Mouse (Mus musculus) MEL (cell line): ENCODE measurements around the gene Actn3. TPM values are rescaled to one million over a fixed set of nuclear protein-coding genes. Genes with fewer than 3 reads are reported as not detected.
A peak's percentile ranks its signal among the peaks of the same experiment; 100 is the strongest.

Source experiments
- DNase-seq: peaks from one replicate; pipeline ENCODE4 v3.0.0; 2011; ENCODE audit warnings: low read depth, low spot score
- H3K27ac ChIP-seq: 2 replicates; pipeline ENCODE4 v1.5.1; 2012; ENCODE audit warnings: low read depth, mild to moderate bottlenecking, control low read depth, low read length, moderate library complexity; ENCODE audit not compliant: control insufficient read depth
- H3K27me3 ChIP-seq, 2 experiments: fragments of 150-350 bp in 1 of 2; sonication (generic) in 1 of 2; 2 replicates each; pipeline ENCODE4 v1.6.1; 2012; ENCODE audit warnings: low read length in 2 of 2, mild to moderate bottlenecking in 2 of 2, improper control_type of control experiment in 1 of 2, moderate library complexity in 1 of 2; ENCODE audit not compliant: insufficient read depth in 2 of 2, control insufficient read depth in 1 of 2
- H3K36me3 ChIP-seq, 2 experiments: 2 replicates each; pipeline ENCODE4 v1.6.1; 2012 to 2014; ENCODE audit warnings: low read length in 2 of 2, improper control_type of control experiment in 1 of 2, inconsistent platforms in 1 of 2, mild to moderate bottlenecking in 1 of 2; ENCODE audit not compliant: insufficient read depth in 2 of 2, control insufficient read depth in 1 of 2
- H3K4me1 ChIP-seq, 2 experiments: fragments of 150-350 bp in 1 of 2; sonication (generic) in 1 of 2; 2 replicates each; pipeline ENCODE4 v1.6.1; 2012; ENCODE audit warnings: low read length in 2 of 2, improper control_type of control experiment in 1 of 2, mild to moderate bottlenecking in 1 of 2; ENCODE audit not compliant: insufficient read depth in 2 of 2, control insufficient read depth in 1 of 2
- H3K4me3 ChIP-seq, 2 experiments: fragments of 150-350 bp in 1 of 2; sonication (generic) in 1 of 2; 2 replicates each; pipeline ENCODE4 v1.5.1; 2012; ENCODE audit warnings: low read depth in 2 of 2, low read length in 2 of 2, mild to moderate bottlenecking in 2 of 2, moderate library complexity in 2 of 2, control low read depth in 1 of 2, improper control_type of control experiment in 1 of 2; ENCODE audit not compliant: control insufficient read depth in 1 of 2, insufficient read depth in 1 of 2
- H3K79me2 ChIP-seq: 2 replicates; pipeline ENCODE4 v1.6.1; 2012; ENCODE audit warnings: mild to moderate bottlenecking, low read length, moderate library complexity; ENCODE audit not compliant: control insufficient read depth, poor library complexity, insufficient read depth
- H3K9ac ChIP-seq: 2 replicates; pipeline ENCODE4 v1.6.1; 2012; ENCODE audit warnings: low read depth, mild to moderate bottlenecking, control low read depth, low read length, moderate library complexity; ENCODE audit not compliant: control insufficient read depth, poor library complexity, severe bottlenecking
- H3K9me3 ChIP-seq: fragments of 150-350 bp; sonication (generic); replicated peaks from 2 replicates; pipeline ENCODE4 v1.6.1; 2012; ENCODE audit warnings: mild to moderate bottlenecking, low read length, improper control_type of control experiment, moderate library complexity; ENCODE audit not compliant: insufficient read depth
- BHLHE40 ChIP-seq: IDR thresholded peaks from 2 replicates; pipeline ENCODE4 v1.6.1; 2012; ENCODE audit warnings: low read depth, mild to moderate bottlenecking, inconsistent platforms, low read length, improper control_type of control experiment, borderline replicate concordance
- CHD1 ChIP-seq: IDR thresholded peaks from 2 replicates; pipeline ENCODE4 v1.6.1; 2012; ENCODE audit warnings: low read depth, mild to moderate bottlenecking, inconsistent platforms, low read length, improper control_type of control experiment
- HCFC1 ChIP-seq: IDR thresholded peaks from 2 replicates; pipeline ENCODE4 v1.6.1; 2012; ENCODE audit warnings: low read depth, mild to moderate bottlenecking, inconsistent platforms, low read length, improper control_type of control experiment, moderate library complexity
- KAT2A ChIP-seq: conservative IDR thresholded peaks from 2 replicates; pipeline ENCODE4 v1.6.1; 2012; ENCODE audit warnings: low read depth, low read length, improper control_type of control experiment, inconsistent platforms
- MEF2A ChIP-seq: IDR thresholded peaks from 2 replicates; pipeline ENCODE4 v1.6.1; 2014; ENCODE audit warnings: low read depth, mild to moderate bottlenecking, inconsistent platforms, low read length, improper control_type of control experiment; ENCODE audit not compliant: poor library complexity, insufficient replicate concordance, severe bottlenecking; ENCODE audit errors: extremely low read depth
- MXI1 ChIP-seq: IDR thresholded peaks from 2 replicates; pipeline ENCODE4 v1.6.1; 2011; ENCODE audit warnings: mild to moderate bottlenecking, low read depth, low read length, improper control_type of control experiment
- MYC ChIP-seq: IDR thresholded peaks from 2 replicates; pipeline ENCODE4 v1.6.1; 2011; ENCODE audit warnings: low read depth, mild to moderate bottlenecking, low read length, improper control_type of control experiment, moderate library complexity
- POLR2AphosphoS2 ChIP-seq: IDR thresholded peaks from 2 replicates; pipeline ENCODE4 v1.6.1; 2011; ENCODE audit warnings: low read length, improper control_type of control experiment
- POLR2AphosphoS5 ChIP-seq: IDR thresholded peaks from 2 replicates; pipeline ENCODE4 v1.6.1; 2012; ENCODE audit warnings: low read depth, borderline replicate concordance, mild to moderate bottlenecking, inconsistent platforms, low read length, moderate library complexity, mixed read lengths
- RAD21 ChIP-seq: IDR thresholded peaks from 2 replicates; pipeline ENCODE4 v1.6.1; 2011; ENCODE audit warnings: mild to moderate bottlenecking, low read depth, low read length, improper control_type of control experiment
- SMC3 ChIP-seq: IDR thresholded peaks from 2 replicates; pipeline ENCODE4 v1.6.1; 2011; ENCODE audit warnings: low read depth, low read length, improper control_type of control experiment
- UBTF ChIP-seq: IDR thresholded peaks from 2 replicates; pipeline ENCODE4 v1.6.1; 2012; ENCODE audit warnings: low read depth, mild to moderate bottlenecking, inconsistent platforms, low read length, improper control_type of control experiment, moderate library complexity, borderline replicate concordance; ENCODE audit not compliant: insufficient read depth
- USF2 ChIP-seq, 2 experiments: IDR thresholded peaks; 2 replicates each; pipeline ENCODE4 v1.6.1; 2011 to 2012; ENCODE audit warnings: improper control_type of control experiment in 2 of 2, low read length in 2 of 2, borderline replicate concordance in 1 of 2, inconsistent platforms in 1 of 2, low read depth in 1 of 2, mild to moderate bottlenecking in 1 of 2; ENCODE audit not compliant: insufficient read depth in 1 of 2
- ZNF384 ChIP-seq: IDR thresholded peaks from 2 replicates; pipeline ENCODE4 v1.6.1; 2012; ENCODE audit warnings: low read depth, mild to moderate bottlenecking, inconsistent platforms, low read length, improper control_type of control experiment
- polyA plus RNA-seq, 2 experiments: library from polyadenylated mRNA; stranded (reverse) in 1 of 2; unstranded in 1 of 2; fragments of >175 nt in 1 of 2; fragments of >200 nt in 1 of 2; gene quantifications; 2 replicates each; pipeline versions ENCODE4 v1.2.1 to v1.2.4; 2012; ENCODE audit warnings: low replicate concordance in 2 of 2, low read depth in 1 of 2; ENCODE audit not compliant: insufficient read length in 2 of 2, insufficient read depth in 1 of 2, missing spikeins in 1 of 2
- total RNA-seq: library from RNA; depleted of rRNA; stranded (reverse); fragments of 300-350 nt; gene quantifications from 2 replicates; pipeline ENCODE4 v1.2.3, GENCODE M21; 2012

Actn3 gene
- total and polyA plus RNA-seq, 3 experiments = 0.65 to 1.0 TPM; not detected in 1

DNA sequence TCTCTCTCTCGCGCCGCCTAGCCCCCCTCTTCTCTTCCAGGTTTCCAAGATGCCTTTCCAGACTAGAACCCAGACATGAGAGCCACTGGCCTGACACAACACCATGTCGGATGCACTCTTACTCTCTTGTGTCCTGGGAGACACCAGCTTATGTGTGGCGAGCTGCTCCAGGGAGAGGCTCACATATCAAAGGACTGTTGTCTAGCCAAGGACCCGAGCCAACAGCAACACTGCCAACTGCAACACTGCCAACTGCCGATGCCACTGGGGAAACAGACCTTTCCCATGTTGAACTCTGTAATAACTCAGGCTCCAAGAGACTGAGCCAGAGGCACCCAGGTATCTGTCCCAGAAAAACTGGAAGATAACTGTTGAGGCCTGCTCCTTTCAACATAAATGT, 48.6 kb downstream of the Actn3 start:
- no peak overlapping the region for H3K27ac ChIP-seq
- no peak for DNase-seq
- no peaks in the 10 kb centered on the region for H3K27me3 ChIP-seq
- TF ChIP-seq MYC (no peak), HCFC1 (no peak), POLR2AphosphoS5 (no peak), USF2 (IDR thresholded peaks at IDR 0.05; ENCODE audit: borderline replicate concordance in 1 of 2, insufficient read depth in 1 of 2, low read depth in 1 of 2, low read length in 2 of 2) (no peak), MXI1 (no peak)
- no peaks in the 10 kb centered on the region for H3K9me3 ChIP-seq
- no peaks in the 10 kb centered on the region for H3K79me2 ChIP-seq
- H3K4me1 ChIP-seq = no peaks in the 10 kb centered on the region
- H3K9ac ChIP-seq = no peak overlapping the region
- no peak overlapping the region for H3K4me3 ChIP-seq
- peaks cover 0 to 2% of the 10 kb centered on the region in 2 experiments; a peak in 1 of 4 replicates for H3K36me3 ChIP-seq

DNA sequence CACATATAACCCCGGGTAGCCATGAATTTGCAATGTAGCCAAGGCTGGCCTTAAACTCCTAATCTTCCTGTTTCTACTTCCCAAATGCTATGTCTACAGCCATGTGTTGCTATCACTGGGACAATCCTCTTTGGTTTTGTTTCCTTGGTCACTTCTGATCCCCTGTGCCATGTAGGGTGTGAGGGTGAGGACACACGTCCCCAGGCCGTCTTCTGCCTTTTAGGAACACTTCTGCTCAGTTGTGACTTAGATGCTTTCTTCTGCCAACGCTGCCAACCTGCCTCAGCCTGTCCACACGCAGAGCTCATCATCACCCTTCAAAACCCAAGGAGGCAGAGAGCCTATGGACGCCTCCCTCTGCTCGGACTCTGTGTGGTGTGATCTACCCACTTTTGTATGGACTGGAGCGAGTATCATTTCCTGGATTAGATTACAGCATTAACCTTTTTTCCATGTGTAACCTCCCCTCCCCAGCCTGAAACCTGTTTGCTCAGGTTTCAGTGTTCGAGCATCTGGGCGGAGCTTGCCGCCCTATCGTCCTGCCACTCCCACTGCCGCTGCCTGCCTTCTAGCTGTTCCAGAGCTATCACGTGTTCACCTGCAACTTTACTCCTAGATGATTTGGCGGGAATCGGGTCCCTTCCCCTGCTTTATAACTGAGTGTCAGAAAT, 49.1 kb downstream of the Actn3 start:
- Histone ChIP-seq H3K4me1 (no peaks in the 10 kb centered on the region), H3K36me3 (peaks cover 0 to 2% of the 10 kb centered on the region in 2 experiments; a peak in 1 of 4 replicates), H3K9me3 (no peaks in the 10 kb centered on the region), H3K79me2 (no peaks in the 10 kb centered on the region), H3K9ac (no peak overlapping the region), H3K27ac (no peak overlapping the region), H3K4me3 (no peak overlapping the region), H3K27me3 (no peaks in the 10 kb centered on the region)
- no peak for TF ChIP-seq CHD1
- TF ChIP-seq MEF2A = no peak
- no peak for TF ChIP-seq KAT2A
- no peak for TF ChIP-seq MXI1
- TF ChIP-seq BHLHE40 = no peak
- no peak for TF ChIP-seq UBTF
- TF ChIP-seq POLR2AphosphoS2 = no peak
- no peak for DNase-seq

DNA sequence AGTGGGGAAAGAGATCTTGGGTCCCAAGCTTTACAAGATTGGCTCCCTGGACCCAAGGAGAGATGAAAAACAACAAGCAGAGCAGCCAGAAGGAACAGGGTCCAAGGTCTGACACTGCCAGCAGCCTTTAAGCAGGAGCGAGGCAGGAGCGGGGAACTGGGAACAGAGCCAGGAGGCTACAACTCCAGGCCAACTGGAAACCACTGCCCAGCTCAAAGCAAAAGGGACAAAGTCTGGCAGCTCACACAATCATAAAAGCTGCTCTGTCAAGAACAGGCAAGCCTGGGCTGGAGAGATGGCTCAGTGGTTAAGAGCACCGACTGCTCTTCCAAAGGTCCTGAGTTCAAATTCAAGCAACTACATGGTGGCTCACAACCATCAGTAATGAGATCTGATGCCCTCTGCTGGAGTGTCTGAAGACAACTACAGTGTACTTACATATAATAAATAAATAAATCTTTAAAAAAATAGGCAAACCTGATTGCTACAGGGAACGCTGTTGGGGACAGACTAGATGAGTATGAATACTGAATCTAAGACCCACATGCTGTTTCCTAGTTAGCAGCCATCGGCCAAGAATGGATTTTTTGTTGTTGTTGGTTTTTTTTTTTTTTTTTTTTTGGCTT, 56.9 kb downstream of the Actn3 start:
- H3K4me1 ChIP-seq = no peaks in the 10 kb centered on the region
- no peak overlapping the region for H3K4me3 ChIP-seq
- no peaks in the 10 kb centered on the region for H3K79me2 ChIP-seq
- peaks cover 0 to 2% of the 10 kb centered on the region in 2 experiments; a peak in 1 of 4 replicates for H3K36me3 ChIP-seq
- H3K9ac ChIP-seq = no peak overlapping the region
- no peak overlapping the region for H3K27ac ChIP-seq
- peaks cover 3 to 5% of the 10 kb centered on the region in 2 experiments for H3K27me3 ChIP-seq
- H3K9me3 ChIP-seq = no peaks in the 10 kb centered on the region
- TF ChIP-seq RAD21 = no peak
- 0 out of 2 replicates have a peak, but pooled peaks have one; percentile 16 for TF ChIP-seq ZNF384
- TF ChIP-seq SMC3 = 0 out of 2 replicates have a peak, but pooled peaks have one; percentile 14
- TF ChIP-seq POLR2AphosphoS5 = no peak
- DNase-seq = no peak
